Mouse (Mus musculus) thymus, postnatal 36 days (tissue): Measurements from ENCODE around the gene Bicc1.

Experiments used
- DNase-seq, 2 experiments: peaks; one replicate each; pipeline ENCODE4 v3.0.0; 2022; ENCODE audit warnings: mixed read lengths in 2 of 2

Gene Bicc1

DNA sequence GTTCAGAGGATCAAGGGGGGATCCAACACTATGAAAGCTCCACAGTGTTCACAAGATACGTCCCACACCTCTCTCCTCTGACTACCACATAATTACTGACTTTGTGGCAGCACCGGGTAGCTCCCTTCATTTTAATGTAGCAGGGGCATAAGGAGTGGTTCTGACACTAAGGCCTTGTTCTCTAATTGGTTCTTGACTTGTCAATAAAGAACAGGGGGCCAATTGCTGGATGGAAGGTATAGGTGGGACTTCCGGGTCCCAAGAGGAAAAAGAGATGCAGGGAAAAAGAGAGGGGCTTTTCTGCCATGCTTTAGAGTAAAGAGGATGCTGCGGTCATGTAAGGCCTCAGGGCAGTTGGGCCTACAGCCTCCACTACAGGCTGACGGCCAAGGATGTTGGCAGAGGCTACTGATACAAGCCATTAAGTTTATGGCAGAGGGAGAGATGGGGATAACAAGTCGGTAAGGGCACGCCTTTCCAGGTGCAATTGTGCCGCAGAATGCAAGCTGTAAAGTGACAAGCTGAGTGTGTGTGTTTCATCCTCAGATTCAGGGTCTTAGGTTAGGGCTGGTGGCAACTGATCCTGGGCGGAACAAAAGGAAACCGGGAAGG lies 108.7 kb downstream of the Bicc1 start:
- no peak for DNase-seq

DNA sequence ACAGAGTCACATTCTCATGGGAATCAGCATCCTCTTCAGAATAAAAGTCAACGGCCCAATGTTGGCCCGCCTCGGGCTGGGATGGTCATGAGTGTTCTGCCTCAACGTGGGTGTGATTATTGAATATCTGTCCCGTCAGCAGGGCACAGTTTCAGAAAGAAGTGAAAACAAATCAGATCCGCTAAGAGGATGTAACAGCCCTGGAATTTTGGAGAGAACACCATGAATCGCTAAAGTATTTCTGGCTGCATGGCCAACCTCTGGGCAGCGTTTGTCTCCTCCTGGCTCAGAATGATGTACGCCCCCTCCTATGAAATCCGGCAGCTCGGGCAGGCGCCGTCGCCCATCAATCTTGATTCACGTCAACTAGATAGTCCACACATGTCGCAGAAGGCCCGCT lies 110.2 kb downstream of the Bicc1 start:
- DNase-seq = no peak

DNA sequence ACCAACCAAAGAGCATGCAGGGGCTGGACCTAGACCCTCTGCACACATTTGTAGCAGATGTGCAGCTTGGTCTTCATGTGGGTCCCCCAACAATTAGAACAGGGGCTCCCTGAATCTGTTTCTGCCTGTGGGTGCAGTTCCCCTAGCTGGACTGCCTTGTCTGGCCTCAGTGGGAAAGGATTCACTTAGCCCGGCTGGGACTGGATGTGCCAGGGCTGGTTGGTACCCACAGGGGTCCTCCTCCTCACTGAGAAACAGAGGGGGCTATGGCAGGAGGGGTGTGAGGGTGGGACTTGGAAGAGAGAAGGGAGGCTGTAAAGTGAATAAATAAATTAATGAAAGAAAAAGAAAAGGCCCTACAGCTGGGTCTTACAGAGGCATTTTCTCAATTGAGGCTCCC lies 115.1 kb downstream of the Bicc1 start:
- no peak for DNase-seq

DNA sequence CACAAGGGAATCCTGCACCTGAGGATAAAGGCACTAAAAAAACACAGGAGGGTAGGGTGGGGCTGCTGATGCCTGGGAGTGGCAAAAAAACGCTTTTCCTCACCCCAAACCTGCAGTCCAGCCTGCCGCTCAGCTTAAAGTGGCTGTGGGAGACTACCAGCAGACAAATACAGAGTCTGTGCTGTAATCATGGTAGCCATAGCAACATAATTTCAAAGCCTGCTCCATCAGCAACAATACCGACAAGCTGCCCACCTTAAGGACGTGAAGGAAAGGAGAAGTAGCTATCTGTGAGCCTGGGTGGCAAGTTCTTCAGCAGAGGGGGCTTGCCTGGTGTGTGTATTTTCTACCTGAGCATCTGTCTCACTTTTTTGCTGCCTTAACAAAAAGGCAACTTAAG lies 117.6 kb downstream of the Bicc1 start:
- DNase-seq = no peak

- no peak for DNase-seq
Measured at GRCm38 (mm10) chr10:71036484-71036883, 123.0 kb downstream of the Bicc1 start.

- no peak for DNase-seq
Measured at GRCm38 (mm10) chr10:71028996-71029395, 130.5 kb downstream of the Bicc1 start.

- DNase-seq = no peak
Measured at GRCm38 (mm10) chr10:71028066-71028844, 131.2 kb downstream of the Bicc1 start.

- DNase-seq = no peak
Measured at GRCm38 (mm10) chr10:71025131-71025894, 134.2 kb downstream of the Bicc1 start.

DNA sequence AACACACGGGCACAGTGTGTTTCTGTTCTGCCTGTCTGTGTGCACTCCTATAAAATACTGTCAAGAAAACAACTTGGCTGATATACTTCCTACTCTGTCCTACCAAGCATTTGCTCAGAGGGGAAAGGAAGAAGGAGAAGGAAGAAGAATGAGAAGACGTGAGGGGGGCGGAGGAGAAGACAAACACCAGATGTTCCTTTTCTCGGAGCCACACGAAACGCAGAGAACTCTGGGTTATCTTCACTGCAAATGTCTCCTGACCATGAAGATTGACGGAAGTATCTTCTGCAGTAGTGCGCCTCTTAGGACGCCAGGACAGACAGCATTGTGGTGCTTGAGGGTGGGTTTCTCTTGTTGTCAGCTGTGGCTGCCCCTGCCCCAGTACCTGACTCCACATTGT lies 134.8 kb downstream of the Bicc1 start:
- no peak for DNase-seq

- no peak for DNase-seq
Measured at GRCm38 (mm10) chr10:71023471-71023870, 136.0 kb downstream of the Bicc1 start.

DNA sequence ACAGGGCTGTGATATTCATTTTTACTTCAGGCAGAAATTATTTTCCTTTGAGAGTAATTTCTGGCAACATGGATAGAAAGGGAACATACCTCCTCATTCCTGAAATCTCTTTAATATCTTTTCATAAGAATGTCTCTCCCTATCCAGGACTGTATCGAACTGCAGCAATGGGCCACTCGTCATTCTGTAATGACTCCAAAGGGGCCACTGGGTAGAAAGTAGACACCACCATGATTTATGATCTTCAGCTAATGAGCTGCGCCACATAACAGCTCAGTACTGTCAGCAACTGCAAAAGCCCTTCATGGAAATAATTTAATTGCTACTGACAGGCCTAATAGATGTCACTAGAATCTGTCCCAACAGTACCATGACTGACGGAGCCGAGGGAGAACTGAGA lies 139.0 kb downstream of the Bicc1 start:
- no peak for DNase-seq

DNA sequence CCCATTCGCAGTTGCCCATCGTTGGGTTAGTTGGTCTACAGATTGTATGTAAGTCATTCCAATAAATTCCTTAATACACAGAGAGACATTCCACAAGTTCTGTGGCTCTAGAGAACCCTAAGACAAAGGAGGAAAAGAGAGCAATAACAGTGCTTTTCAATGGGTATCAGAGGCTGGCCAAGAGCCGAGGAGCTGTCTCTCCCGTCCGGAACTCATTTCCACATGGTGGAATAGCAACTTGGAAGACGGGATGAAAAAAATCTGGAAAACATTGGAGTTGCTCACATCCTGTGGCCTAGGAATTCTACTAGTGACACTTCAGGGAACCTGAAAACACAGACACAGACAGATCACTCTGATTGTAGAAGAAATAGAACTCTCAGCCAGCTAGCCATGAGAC lies 139.7 kb downstream of the Bicc1 start:
- no peak for DNase-seq

- no peak for DNase-seq
Measured at GRCm38 (mm10) chr10:71009771-71010496, 149.6 kb downstream of the Bicc1 start.

DNA sequence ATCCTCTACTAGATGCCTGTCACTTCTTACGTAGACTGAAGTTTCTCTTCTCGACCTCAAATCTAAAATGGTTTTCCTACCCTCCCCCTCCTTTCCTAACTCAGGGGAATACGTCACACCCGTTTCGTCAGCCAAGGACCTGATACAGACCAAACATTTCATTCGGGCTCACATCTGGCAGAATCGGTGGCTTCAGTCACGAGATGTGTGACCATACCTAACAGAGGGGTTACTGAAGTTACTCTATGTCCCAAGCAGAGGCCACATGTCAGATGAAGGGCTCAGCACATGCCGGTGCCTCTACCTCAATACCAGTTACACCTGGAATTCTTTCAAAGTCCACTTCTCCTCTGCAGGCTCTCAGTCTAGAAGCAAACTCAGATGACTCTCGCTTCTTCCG lies 150.8 kb downstream of the Bicc1 start:
- DNase-seq = no peak

DNA sequence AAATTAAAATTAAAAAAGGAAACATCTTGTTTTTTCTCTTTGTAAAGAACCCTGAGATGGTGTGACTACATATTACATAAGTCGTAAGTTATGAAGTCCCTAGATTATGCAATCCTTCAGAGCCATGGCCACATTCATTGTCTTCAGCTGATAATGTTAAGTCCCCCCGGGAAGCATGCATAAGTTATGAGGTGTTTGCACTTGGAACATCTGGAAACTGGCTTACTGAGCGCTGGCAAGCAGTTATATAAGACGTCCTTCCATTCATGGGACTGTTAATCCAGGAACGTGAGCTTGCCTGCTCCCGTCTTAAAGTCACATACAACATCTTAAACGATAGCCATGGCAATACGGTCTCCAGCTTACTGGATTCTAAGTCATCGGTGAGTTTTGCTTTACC lies 151.5 kb downstream of the Bicc1 start:
- DNase-seq = no peak

DNA sequence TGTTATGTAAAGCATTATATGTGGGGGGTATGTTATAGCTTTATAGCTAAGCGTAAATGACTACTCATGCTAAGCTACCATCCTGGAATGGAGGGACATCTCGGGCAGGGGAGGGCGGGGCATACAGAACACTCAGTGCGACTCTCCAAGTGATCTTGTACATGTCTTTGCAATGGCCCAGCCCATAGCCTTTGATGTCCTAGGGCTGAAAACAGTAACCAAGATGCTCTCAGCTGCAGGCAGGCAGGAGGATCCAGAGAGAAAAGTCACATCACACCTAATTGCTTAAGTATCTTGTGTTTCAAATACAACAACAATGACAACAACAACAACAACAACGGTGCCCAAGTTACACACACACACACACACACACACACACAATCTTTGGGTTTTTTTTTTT lies 152.0 kb downstream of the Bicc1 start:
- no peak for DNase-seq

GRCm38 (mm10) chr10:71007001-71007400 lies 152.5 kb downstream of the Bicc1 start:
- no peak for DNase-seq

DNA sequence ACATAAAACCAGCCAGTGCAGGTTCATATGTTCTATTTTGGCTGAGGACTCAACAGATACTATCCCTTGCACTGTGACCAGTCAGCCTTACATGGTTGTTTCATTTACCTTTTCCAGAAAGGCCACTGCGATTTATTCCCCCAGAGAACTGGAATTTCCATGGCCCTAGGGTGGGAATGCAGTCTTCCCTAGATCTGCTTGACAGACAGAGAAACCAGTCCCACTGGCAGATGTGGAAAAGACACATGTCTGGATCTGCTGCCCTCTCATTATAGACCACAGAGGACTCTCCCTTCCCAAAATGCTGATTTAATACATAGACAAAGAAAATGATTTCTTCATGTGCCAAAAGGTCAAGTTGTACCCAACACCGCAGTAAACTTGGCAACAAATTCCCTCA lies 156.6 kb downstream of the Bicc1 start:
- no peak for DNase-seq

DNA sequence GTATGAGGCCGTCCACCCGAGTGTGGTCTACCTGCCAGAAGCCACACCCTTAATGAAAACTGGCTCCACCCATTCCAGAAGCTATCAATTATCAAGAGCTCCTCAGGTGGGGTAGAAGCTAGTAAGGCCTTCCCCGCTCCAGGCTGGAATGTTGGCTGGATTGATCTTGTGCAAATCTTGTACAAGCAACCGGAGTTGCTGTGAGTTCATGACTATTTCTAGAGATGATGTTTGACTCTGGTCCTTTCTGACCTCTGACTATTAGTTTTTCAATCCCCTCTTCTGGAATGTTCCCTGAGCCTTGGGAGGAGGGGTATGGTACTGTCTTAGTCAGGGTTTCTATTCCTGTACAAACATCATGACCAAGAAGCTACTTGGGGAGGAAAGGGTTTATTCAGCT lies 157.3 kb downstream of the Bicc1 start:
- no peak for DNase-seq

- DNase-seq = no peak
Measured at GRCm38 (mm10) chr10:70998136-70998535, 161.4 kb downstream of the Bicc1 start.

GRCm38 (mm10) chr10:70996051-70996450 lies 163.4 kb downstream of the Bicc1 start:
- DNase-seq = no peak

DNA sequence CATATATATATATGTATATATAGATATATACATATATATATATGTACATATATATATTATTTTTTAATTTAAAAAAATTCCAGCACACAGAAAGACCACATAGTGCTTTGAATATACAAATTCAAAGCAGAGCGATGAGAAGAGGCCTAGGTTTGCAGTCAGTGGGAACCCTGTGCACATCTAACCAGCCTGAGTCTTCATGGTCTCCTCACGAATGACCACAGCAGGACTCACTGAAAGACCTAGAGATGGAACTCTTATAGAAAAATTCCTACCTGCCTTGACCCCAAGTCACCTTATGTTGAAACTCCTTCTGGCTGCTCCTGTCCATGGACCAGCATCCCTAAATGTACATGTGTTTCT lies 165.4 kb downstream of the Bicc1 start:
- DNase-seq = no peak

DNA sequence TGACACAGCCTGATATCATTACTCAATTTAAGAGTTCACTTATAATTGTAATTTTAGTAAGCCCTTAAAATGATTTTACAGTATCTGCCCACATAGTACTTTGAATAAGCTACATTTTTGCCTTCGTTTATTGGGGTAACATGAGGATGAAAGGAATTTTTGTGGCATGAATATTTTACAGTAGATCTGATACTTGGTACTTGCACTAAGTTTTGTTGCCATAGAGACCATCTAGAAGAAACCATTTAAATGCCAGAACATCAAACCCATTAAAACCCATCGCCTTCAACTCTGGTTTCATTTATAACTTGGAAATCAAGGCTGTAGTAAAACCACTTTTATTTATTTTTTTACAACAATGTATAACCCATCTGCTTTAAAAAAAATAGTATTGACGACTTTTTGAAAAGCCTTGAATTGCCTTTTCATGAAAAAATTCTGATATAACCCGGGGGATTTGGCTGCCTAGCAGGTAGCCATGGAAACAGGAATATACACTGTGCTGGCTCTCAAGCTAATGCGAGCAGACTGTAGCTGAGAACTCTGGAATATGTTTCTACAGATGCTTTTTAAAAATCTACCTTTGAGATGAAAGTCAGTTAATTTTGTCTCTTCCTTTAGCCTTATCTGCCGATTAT lies 165.9 kb downstream of the Bicc1 start:
- DNase-seq = no peak
